Mouse (Mus musculus) ES-Bruce4 (cell line): ENCODE data around the gene Ric8b. TPM values are rescaled to one million over a fixed set of nuclear protein-coding genes. Genes with fewer than 3 reads are reported as not detected.

Source experiments
- H3K27ac ChIP-seq: 2 replicates; pipeline ENCODE4 v1.5.1; 2012; ENCODE audit warnings: low read length, inconsistent platforms; ENCODE audit not compliant: insufficient read depth
- H3K27me3 ChIP-seq: 2 replicates; pipeline ENCODE4 v1.6.1; 2012; ENCODE audit warnings: mild to moderate bottlenecking, low read length, inconsistent platforms; ENCODE audit not compliant: control insufficient read depth, poor library complexity, insufficient read depth, severe bottlenecking
- H3K36me3 ChIP-seq: 2 replicates; pipeline ENCODE4 v1.6.1; 2012; ENCODE audit warnings: inconsistent platforms, mild to moderate bottlenecking, low read length, moderate library complexity; ENCODE audit not compliant: control insufficient read depth, poor library complexity, insufficient read depth, severe bottlenecking
- H3K4me1 ChIP-seq: one replicate; pipeline ENCODE4 v1.8.1; 2011; ENCODE audit warnings: low read length; ENCODE audit not compliant: control insufficient read depth, insufficient read depth
- H3K4me3 ChIP-seq: 2 replicates; pipeline ENCODE4 v1.5.1; 2011; ENCODE audit warnings: low read depth, mild to moderate bottlenecking, low read length
- H3K9ac ChIP-seq: 2 replicates; pipeline ENCODE4 v1.6.1; 2012; ENCODE audit warnings: low read depth, mild to moderate bottlenecking, inconsistent platforms; ENCODE audit not compliant: poor library complexity, severe bottlenecking
- H3K9me3 ChIP-seq: replicated peaks from 2 replicates; pipeline ENCODE4 v1.6.1; 2012; ENCODE audit warnings: mild to moderate bottlenecking, low read length, inconsistent platforms; ENCODE audit not compliant: control insufficient read depth, poor library complexity, insufficient read depth, severe bottlenecking
- CTCF ChIP-seq: IDR thresholded peaks from one replicate; pipeline ENCODE4 v1.8.1; 2011; ENCODE audit warnings: low read depth, low read length
- EP300 ChIP-seq: IDR thresholded peaks from 2 replicates; pipeline ENCODE4 v1.6.1; 2011; ENCODE audit warnings: low read depth, low read length; ENCODE audit not compliant: insufficient read depth
- POLR2A ChIP-seq: IDR thresholded peaks from one replicate; pipeline ENCODE4 v1.8.1; 2011; ENCODE audit warnings: low read length; ENCODE audit not compliant: insufficient read depth
- polyA plus RNA-seq: library from polyadenylated mRNA; stranded (reverse); fragments of >200 nt; gene quantifications from 2 replicates; pipeline ENCODE4 v1.2.4, GENCODE M21; 2011; ENCODE audit warnings: low read depth; ENCODE audit not compliant: missing spikeins, insufficient read depth, insufficient read length

The Ric8b gene
- polyA plus RNA-seq, 1 experiment: 18.8 TPM

DNA sequence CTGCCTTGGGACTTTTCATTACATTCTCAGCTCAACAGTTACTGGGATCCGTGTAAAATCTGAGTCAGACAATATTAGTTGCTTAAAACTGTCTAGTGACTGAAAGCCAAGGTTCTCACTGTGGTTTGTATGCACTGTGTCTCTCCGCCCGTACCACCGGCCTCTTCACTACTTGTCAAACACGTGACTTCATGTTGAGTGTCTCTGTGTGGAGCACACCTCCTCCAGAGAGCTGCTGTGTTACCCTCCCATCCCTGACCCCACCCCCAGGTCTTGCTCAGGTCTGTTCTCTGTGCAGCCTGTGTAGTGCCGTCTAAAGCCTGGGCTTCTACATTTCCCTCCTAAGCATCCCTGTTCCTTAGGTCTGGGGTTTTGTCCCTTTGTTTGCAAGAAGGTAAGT lies 79.0 kb downstream of the Ric8b start:
- no peak overlapping the region for H3K9ac ChIP-seq
- H3K36me3 ChIP-seq: peaks cover 7% of the 10 kb centered on the region
- H3K4me1 ChIP-seq: no peaks in the 10 kb centered on the region
- no peaks in the 10 kb centered on the region for H3K27me3 ChIP-seq
- H3K27ac ChIP-seq: no peak overlapping the region
- peaks cover 2% of the 10 kb centered on the region; the same call in 1 of the 2 replicates for H3K9me3 ChIP-seq
- TF ChIP-seq POLR2A: no peak
- TF ChIP-seq EP300: no peak
- no peak for TF ChIP-seq CTCF
- H3K4me3 ChIP-seq: no peak overlapping the region

DNA sequence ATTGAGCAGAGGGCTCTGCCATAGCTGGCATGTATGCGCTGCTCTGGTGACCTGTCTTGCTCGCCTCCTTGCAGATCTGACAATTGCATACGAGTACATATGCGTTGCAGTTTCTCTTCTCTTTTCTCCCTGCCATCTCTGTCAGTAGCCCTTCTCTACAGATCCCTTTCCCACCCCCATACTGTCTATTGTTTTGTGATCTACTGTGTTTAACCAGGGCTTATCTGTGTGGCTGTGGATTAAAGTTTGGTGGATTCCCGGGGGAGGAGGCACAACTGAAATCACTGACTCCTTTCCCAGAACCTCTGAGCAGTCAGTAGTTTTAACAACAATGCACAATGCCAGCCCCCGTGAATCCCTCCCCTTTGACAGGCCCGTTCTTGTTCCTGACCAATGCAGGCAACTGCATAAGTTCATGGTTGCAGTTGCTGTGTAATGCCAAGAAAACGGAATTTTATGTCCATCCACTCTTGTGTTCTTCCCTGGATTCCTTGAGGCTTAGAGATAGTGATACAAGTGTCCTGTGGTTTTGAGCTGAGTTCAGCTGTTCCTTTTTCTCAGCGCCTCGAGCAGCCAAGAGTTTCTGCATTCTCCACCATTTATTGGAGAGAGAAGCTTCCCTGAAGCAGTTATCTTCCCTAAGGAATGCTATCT lies 80.3 kb downstream of the Ric8b start:
- H3K4me1 ChIP-seq: no peaks in the 10 kb centered on the region
- no peak overlapping the region for H3K4me3 ChIP-seq
- H3K36me3 ChIP-seq: peaks cover 5% of the 10 kb centered on the region
- H3K9me3 ChIP-seq: peaks cover 2% of the 10 kb centered on the region; the same call in 1 of the 2 replicates
- H3K27me3 ChIP-seq: no peaks in the 10 kb centered on the region
- H3K9ac ChIP-seq: no peak overlapping the region
- no peak for TF ChIP-seq CTCF
- TF ChIP-seq POLR2A: no peak
- no peak for TF ChIP-seq EP300
- no peak overlapping the region for H3K27ac ChIP-seq

DNA sequence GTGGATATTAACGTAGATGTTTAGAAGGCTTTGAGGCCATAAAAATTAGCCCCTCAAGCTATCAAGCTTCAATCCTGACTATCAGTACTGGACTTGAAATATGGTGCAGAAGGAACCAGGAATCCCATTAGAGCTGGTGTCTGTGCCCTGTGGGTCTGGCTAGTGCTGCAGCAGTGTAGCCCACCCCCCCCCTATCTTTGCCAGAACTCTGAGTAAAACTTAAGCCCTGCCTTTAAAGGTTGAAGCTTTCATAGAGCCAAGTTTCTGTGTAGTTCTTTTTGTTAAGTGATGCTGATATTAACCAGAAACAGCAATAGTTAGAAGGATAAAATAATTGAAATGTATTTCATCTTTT lies 80.8 kb downstream of the Ric8b start:
- Histone ChIP-seq H3K27me3 (no peaks in the 10 kb centered on the region), H3K9me3 (peaks cover 2% of the 10 kb centered on the region; the same call in 1 of the 2 replicates), H3K36me3 (peaks cover 5% of the 10 kb centered on the region), H3K4me1 (no peaks in the 10 kb centered on the region), H3K4me3 (no peak overlapping the region), H3K9ac (no peak overlapping the region), H3K27ac (no peak overlapping the region)
- TF ChIP-seq POLR2A: no peak
- TF ChIP-seq CTCF: no peak
- no peak for TF ChIP-seq EP300

DNA sequence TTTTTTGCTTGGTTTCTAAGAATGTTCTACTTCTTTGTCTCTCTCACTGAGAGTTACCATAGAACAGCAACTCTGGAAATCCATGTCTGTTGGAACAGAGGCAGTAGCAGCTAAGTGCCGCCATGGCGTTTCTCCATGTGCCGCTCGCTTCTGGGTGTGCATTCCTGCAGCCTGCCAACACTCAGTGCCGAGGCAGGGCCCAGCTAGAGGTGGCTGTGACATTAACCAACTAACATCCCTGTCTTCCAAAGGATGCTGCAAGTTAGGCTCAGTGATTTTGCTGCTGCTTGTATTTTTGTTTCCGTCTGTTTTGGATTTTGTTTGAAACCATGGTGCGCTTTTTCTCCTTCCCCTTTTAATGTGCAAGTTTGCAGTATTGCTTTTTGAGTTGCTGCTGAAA lies 84.5 kb downstream of the Ric8b start:
- TF ChIP-seq CTCF (no peak), EP300 (no peak), POLR2A (no peak)
- H3K4me3 ChIP-seq: no peak overlapping the region
- no peaks in the 10 kb centered on the region for H3K4me1 ChIP-seq
- H3K9me3 ChIP-seq: peaks cover 2% of the 10 kb centered on the region; the same call in 1 of the 2 replicates
- H3K27ac ChIP-seq: no peak overlapping the region
- H3K9ac ChIP-seq: no peak overlapping the region
- no peaks in the 10 kb centered on the region for H3K36me3 ChIP-seq
- no peaks in the 10 kb centered on the region for H3K27me3 ChIP-seq

DNA sequence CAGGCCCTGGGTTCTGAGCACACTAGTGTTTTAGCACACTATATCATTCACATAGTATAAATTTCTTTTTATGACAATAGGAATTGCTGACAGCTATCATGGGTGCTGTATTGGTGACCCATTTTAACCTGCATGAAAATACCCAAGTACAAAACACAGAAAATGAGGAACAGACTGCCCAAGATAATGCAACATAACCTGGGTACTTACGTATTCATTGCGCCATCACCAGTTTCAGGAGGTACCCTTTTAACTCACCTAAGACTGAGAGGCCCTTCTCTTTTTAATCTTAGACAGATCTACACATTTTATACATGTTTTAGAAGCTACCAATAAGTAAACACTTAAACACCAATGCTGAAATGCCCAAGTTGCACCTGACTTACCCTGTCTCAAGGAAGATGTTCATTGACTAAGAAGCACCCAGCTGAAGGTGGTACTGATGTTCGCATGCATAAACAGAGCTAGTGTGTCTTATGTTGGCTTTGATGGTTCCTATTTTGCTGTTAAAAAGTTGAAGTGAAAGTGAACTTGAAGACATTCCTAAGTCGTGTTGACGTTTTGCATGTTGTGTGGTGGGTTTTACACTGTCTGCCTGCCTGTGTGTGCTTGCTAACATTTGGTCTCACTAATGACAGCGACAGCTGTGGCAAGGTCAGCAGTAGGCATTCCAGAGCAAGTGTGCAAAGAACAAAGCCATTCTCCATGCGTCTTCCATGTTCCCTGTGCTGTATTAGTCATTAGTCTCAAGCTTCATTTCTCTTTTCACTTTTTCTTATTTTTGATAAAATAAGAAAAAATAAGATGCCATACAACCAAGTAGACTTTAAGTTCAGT lies 86.0 kb downstream of the Ric8b start:
- no peaks in the 10 kb centered on the region for H3K4me1 ChIP-seq
- no peaks in the 10 kb centered on the region for H3K27me3 ChIP-seq
- TF ChIP-seq CTCF (no peak), POLR2A (no peak), EP300 (no peak)
- H3K9me3 ChIP-seq: no peaks in the 10 kb centered on the region
- no peak overlapping the region for H3K9ac ChIP-seq
- no peak overlapping the region for H3K4me3 ChIP-seq
- H3K27ac ChIP-seq: no peak overlapping the region
- H3K36me3 ChIP-seq: no peaks in the 10 kb centered on the region
